Mouse (Mus musculus): ENCODE results near the gene Csf3r.
"Not testable (repeated sequence)": the region's sequence is repeated elsewhere in the genome, so short reads cannot be mapped to it uniquely, and the experiment has no call there.

Gene Csf3r

GRCm38 (mm10) chr4:126024303-126024900 is at the start of gene Csf3r:
Csf3r (plus strand) TSS chr4:126024550.
- DNase-seq (ENCODE audit: low spot score in 2 of 2) = no peak

- no peak for DNase-seq (ENCODE audit: low spot score in 2 of 2)
Measured at GRCm38 (mm10) chr4:125977768-125978167, 46.6 kb upstream of the Csf3r start.

- DNase-seq (ENCODE audit: low spot score in 2 of 2) = no peak
Measured at GRCm38 (mm10) chr4:125983279-125983678, 41.1 kb upstream of the Csf3r start.

- DNase-seq (ENCODE audit: low spot score in 2 of 2) = not testable (repeated sequence)
Measured at GRCm38 (mm10) chr4:125985703-125986102, 38.6 kb upstream of the Csf3r start.

GRCm38 (mm10) chr4:125987071-125987470 is 37.3 kb upstream of the Csf3r start:
- no peak for DNase-seq (ENCODE audit: low spot score in 2 of 2)

- DNase-seq (ENCODE audit: low spot score in 2 of 2) = no peak
Measured at GRCm38 (mm10) chr4:125989061-125989460, 35.3 kb upstream of the Csf3r start.

- peak; percentile 26 to 55 for DNase-seq (ENCODE audit: low spot score in 2 of 2)
Measured at GRCm38 (mm10) chr4:125990143-125990542, 34.2 kb upstream of the Csf3r start.

- no peak for DNase-seq (ENCODE audit: low spot score in 2 of 2)
Measured at GRCm38 (mm10) chr4:125992206-125992605, 32.1 kb upstream of the Csf3r start.

- DNase-seq (ENCODE audit: low spot score in 2 of 2) = no peak
Measured at GRCm38 (mm10) chr4:125992906-125993305, 31.4 kb upstream of the Csf3r start.

- DNase-seq (ENCODE audit: low spot score in 2 of 2) = no peak
Measured at GRCm38 (mm10) chr4:125996576-125996975, 27.8 kb upstream of the Csf3r start.

GRCm38 (mm10) chr4:125997826-125998225 is 26.5 kb upstream of the Csf3r start:
- DNase-seq (ENCODE audit: low spot score in 2 of 2) = no peak

GRCm38 (mm10) chr4:126001311-126002199 is 22.8 kb upstream of the Csf3r start:
- DNase-seq (ENCODE audit: low spot score in 2 of 2) = no peak

GRCm38 (mm10) chr4:126017676-126018332 is 6.5 kb upstream of the Csf3r start:
- no peak for DNase-seq (ENCODE audit: low spot score in 2 of 2)

- DNase-seq (ENCODE audit: low spot score in 2 of 2) = no peak
Measured at GRCm38 (mm10) chr4:126018966-126019538, 5.3 kb upstream of the Csf3r start.

- DNase-seq (ENCODE audit: low spot score in 2 of 2) = no peak
Measured at GRCm38 (mm10) chr4:126025801-126026200, 1.5 kb downstream of the Csf3r start.

- DNase-seq (ENCODE audit: low spot score in 2 of 2) = no peak
Measured at GRCm38 (mm10) chr4:126027980-126028379, 3.6 kb downstream of the Csf3r start.

- DNase-seq (ENCODE audit: low spot score in 2 of 2) = no peak
Measured at GRCm38 (mm10) chr4:126029042-126029441, 4.7 kb downstream of the Csf3r start.

GRCm38 (mm10) chr4:126030705-126031104 is 6.4 kb downstream of the Csf3r start:
- no peak for DNase-seq (ENCODE audit: low spot score in 2 of 2)

- no peak for DNase-seq (ENCODE audit: low spot score in 2 of 2)
Measured at GRCm38 (mm10) chr4:126035413-126035812, 11.1 kb downstream of the Csf3r start.

GRCm38 (mm10) chr4:126046851-126047585 is 22.7 kb downstream of the Csf3r start, which contains the start of gene Mrps15:
Mrps15 (plus strand) TSS chr4:126046925.
- peak; percentile 44 to 64 for DNase-seq (ENCODE audit: low spot score in 2 of 2)

GRCm38 (mm10) chr4:126051617-126052016 is 27.3 kb downstream of the Csf3r start:
- DNase-seq (ENCODE audit: low spot score in 2 of 2) = no peak
